Mouse (Mus musculus) embryonic facial prominence, embryonic 15.5 days (tissue): ENCODE measurements around the gene Cdca3. TPM values are rescaled to one million over a fixed set of nuclear protein-coding genes. Genes with fewer than 3 reads are reported as not detected.
"Not testable (repeated sequence)": the region's sequence is repeated elsewhere in the genome, so short reads cannot be mapped to it uniquely, and the experiment has no call there.

ENCODE experiments used
- ATAC-seq: fragments of 200-750 bp; cut with Nextera tagmentation; 2 replicates; pipeline ENCODE4 v1.8.0; 2017; ENCODE audit warnings: low read depth, moderate TSS enrichment; ENCODE audit not compliant: insufficient number of reproducible peaks, low FRiP score, low TSS enrichment
- H3K27ac ChIP-seq: fragments of 300-500 bp; sonication (generic); replicated peaks from 2 replicates; pipeline ENCODE4 v1.5.1; 2015; ENCODE audit warnings: mild to moderate bottlenecking, inconsistent platforms
- H3K27me3 ChIP-seq: fragments of 300-500 bp; sonication (generic); 2 replicates; pipeline ENCODE4 v1.6.1; 2015; ENCODE audit warnings: inconsistent platforms
- H3K36me3 ChIP-seq: fragments of 300-500 bp; sonication (generic); 2 replicates; pipeline ENCODE4 v1.6.1; 2015; ENCODE audit warnings: mild to moderate bottlenecking, inconsistent platforms
- H3K4me1 ChIP-seq: fragments of 300-500 bp; sonication (generic); 2 replicates; pipeline ENCODE4 v1.6.1; 2015; ENCODE audit warnings: inconsistent platforms
- H3K4me2 ChIP-seq: fragments of 300-500 bp; sonication (generic); replicated peaks from 2 replicates; pipeline ENCODE4 v1.6.1; 2015; ENCODE audit warnings: mild to moderate bottlenecking, inconsistent platforms
- H3K4me3 ChIP-seq: fragments of 300-500 bp; sonication (generic); replicated peaks from 2 replicates; pipeline ENCODE4 v1.5.1; 2015; ENCODE audit warnings: mild to moderate bottlenecking, inconsistent platforms
- H3K9ac ChIP-seq: fragments of 300-500 bp; sonication (generic); 2 replicates; pipeline ENCODE4 v1.6.1; 2015; ENCODE audit warnings: inconsistent platforms
- H3K9me3 ChIP-seq: fragments of 300-500 bp; sonication (generic); replicated peaks from 2 replicates; pipeline ENCODE4 v1.6.1; 2016; ENCODE audit warnings: inconsistent platforms
- WGBS: fragments of 180-500 bp; shearing (Covaris S2); methylation state at CpG from one replicate; pipeline ENCODE4 v1.1.7; 2015; 5-methylcytosine and 5-hydroxymethylcytosine counted together
- polyA plus RNA-seq: library from polyadenylated mRNA; unstranded; fragments of >200 nt; fragmentation: Nextera tagmentation; extraction: Ambion mirVana; gene quantifications from 2 replicates; pipeline ENCODE4 v1.2.1, GENCODE M21; 2015

Cdca3 gene
- polyA plus RNA-seq, 1 experiment from 2014 or later = 138 TPM

DNA sequence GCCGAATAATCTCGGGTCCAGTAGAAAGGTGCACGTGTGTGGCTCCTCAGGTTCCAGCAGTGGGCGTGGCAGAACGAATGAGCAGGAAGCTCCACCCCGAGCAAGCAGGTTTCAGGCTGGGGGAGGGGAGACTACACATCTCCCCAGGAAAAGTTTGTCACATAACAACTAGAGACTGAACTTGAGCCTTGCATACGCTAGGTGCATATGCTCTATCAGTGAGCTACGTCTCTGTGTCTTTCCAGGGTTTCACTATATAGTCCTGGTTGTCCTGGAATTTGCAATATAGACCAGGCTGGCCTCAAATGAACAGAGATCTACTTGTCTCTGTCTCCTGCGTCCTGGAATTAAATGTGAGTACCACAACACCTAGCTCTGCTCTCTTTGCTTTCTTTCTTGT is 26.9 kb upstream of the Cdca3 start:
- H3K9ac ChIP-seq, H3K27ac ChIP-seq, H3K27me3 ChIP-seq, ATAC-seq, H3K9me3 ChIP-seq, H3K36me3 ChIP-seq: not testable (repeated sequence)
- H3K4me3 ChIP-seq = peak overlapping the region; percentile 17; the same call in 1 of the 2 replicates
- 9% methylated on average over 6 of the region's 9 CpGs for WGBS
- peak overlapping the region; percentile 39 for H3K4me2 ChIP-seq
- H3K4me1 ChIP-seq = peaks cover 18% of the 10 kb centered on the region

DNA sequence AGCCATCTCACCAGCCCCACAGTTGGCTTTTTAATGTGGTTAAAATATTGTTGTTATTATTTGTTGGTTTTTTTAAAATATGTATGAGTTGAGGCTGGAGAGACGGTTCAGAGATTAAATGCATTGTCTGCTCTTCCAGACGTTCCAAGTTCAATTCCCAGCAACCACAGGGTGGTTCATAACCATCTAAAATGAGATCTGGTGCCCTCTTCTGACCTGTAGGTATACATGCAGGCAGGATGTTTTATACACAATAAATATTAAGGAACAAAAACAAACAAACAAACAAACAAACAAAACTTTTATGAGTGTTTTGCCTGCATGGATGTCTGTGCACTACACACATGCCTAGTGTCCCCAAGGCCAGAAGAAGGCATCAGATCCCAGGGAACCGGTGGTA is 26.3 kb upstream of the Cdca3 start:
- 78% methylated on average over 3 of the region's 3 CpGs for WGBS
- Histone ChIP-seq H3K27me3 (no peaks in the 10 kb centered on the region), H3K9ac (no peak overlapping the region), H3K36me3 (no peaks in the 10 kb centered on the region), H3K4me3 (no peak overlapping the region), H3K4me1 (peaks cover 20% of the 10 kb centered on the region), H3K27ac (no peak overlapping the region), H3K4me2 (no peak overlapping the region), H3K9me3 (no peaks in the 10 kb centered on the region)
- no peak for ATAC-seq

DNA sequence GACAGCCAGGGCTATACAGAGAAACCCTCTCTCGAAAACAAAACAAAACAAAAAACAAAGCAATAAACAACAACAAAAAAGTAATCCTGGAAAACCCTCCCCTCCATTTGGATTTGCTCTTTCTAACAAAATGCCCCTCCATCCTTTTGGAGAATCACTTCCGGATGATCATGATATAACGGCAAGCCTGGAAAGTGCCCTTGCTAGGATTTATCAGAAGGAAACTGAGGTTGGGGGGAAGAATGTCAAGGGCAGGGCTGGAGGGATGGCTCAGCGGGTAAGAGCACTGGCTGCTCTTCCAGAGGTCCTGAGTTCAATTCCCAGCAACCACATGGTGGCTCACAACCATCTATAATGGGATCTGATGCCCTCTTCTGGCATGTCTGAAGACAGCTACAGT is 25.7 kb upstream of the Cdca3 start:
- not testable (repeated sequence) for H3K9me3 ChIP-seq, ATAC-seq, H3K9ac ChIP-seq, H3K27me3 ChIP-seq, H3K4me3 ChIP-seq, H3K4me2 ChIP-seq, H3K27ac ChIP-seq, H3K36me3 ChIP-seq
- H3K4me1 ChIP-seq = peaks cover 23% of the 10 kb centered on the region
- WGBS = 96% methylated on average over 4 of the region's 4 CpGs

DNA sequence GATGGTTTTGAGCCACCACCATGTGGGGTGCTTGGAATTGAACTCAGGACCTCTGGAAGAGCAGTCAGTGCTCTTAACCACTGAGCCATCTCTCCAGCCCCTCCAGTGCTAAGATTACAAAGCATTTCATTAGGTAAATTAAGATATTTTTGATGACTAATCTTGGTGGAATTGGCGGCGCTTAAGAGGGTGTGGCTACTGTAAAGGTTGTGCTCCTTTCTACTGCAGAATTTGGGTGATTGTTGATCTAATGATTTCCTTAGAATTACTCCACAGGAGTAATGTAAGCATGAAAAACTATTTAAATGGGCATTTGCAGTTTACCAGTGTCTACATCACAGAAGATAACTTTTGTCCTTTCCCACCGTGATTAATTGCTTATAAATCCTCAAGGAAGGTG is 25.0 kb upstream of the Cdca3 start:
- H3K4me3 ChIP-seq = no peak overlapping the region
- peaks cover 23% of the 10 kb centered on the region for H3K4me1 ChIP-seq
- H3K9me3 ChIP-seq = no peaks in the 10 kb centered on the region
- 81% methylated on average over 3 of the region's 3 CpGs for WGBS
- H3K27me3 ChIP-seq = no peaks in the 10 kb centered on the region
- H3K9ac ChIP-seq = no peak overlapping the region
- no peak overlapping the region for H3K4me2 ChIP-seq
- H3K36me3 ChIP-seq = no peaks in the 10 kb centered on the region
- ATAC-seq = no peak
- 0 out of 2 replicates have a peak overlapping the region, but pooled peaks have one; percentile 28 for H3K27ac ChIP-seq

DNA sequence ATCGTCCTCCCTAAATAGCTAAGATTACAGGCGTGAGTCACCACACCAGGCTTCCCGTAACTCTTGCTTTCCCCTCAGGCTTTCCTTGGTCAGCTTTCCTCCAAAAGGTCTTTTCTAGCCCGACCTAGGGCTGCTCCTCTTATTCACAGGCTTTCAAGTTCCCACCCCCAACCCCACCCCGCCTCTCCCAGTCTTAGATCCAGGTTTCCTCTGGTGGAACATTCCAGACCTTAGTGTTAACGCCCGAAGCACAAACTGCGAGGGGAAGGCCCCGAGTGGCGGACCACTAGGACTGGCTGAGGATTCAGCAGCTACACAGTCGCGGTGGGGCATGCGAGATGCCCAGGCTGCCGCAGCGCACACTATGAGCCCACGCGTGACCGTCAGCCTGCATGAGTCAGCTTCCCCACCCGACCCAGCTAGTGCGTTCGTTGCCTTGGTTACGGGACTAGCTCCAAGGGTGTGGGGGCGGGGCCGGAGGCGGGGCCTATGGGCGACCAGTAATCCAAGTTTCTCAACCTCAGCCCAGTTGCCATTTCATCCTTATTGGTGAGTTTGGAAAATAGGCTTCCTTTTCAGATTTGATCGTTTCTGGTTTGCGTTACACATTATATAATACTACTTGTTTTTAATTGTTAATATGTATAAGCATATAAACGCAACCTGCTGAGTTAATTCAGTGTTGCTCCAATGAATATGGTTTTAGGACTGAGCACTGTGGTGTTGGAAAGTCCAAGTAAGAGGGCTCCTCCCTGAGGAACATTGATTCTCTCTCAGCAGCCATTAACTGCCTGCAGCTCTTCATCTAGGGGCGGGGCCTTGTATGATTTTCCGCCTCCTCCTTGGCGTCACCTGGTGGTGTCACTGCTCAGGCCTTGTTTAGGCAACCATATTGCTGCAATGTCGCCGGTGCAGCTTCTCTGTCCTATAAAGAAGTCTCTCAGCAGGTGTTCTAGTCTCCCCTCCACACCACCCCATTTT is 23.7 kb upstream of the Cdca3 start:
- WGBS = 1% methylated on average over 34 of the region's 34 CpGs
- H3K4me3 ChIP-seq = peak overlapping the region; percentile 55
- peaks cover 8% of the 10 kb centered on the region; the same call in 1 of the 2 replicates for H3K36me3 ChIP-seq
- 0 out of 2 replicates have a peak overlapping the region, but pooled peaks have one; percentile 28 for H3K9ac ChIP-seq
- ATAC-seq = peak; percentile 86
- no peaks in the 10 kb centered on the region for H3K9me3 ChIP-seq
- H3K4me1 ChIP-seq = peaks cover 35% of the 10 kb centered on the region
- H3K4me2 ChIP-seq = peak overlapping the region; percentile 85
- H3K27ac ChIP-seq = peak overlapping the region; percentile 97
- H3K27me3 ChIP-seq = no peaks in the 10 kb centered on the region

DNA sequence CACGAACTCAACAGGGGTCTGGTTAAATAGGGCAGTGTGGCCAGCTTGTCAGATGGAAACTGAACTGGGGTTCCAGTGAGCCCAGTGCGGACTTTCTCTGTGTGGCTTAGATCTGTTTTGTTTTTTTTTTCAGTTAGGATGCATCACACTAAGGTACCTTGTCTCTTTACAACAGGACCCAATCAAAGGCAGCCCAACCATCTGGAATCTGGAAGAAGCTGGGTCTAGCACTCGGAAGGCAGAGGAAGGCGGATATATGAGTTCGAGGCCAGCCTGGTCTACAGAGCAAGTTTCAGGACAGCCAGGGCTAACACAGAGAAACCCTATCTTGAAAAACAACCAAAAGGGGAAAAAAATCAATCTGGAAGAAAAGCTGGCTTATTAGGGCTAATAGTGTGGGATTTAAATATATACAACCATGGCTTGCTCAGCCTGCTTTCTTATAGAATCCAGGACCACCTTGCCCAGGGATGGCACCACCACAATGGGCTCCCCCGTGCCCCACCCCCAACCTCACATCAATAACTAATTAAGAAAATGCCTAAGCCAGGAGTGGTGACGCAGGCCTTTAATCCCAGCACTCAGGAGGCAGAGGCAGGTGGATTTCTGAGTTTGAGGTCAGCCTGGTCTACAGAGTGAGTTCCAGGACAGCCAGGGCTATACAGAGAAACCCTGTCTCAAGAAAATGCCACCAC is 22.8 kb upstream of the Cdca3 start:
- Histone ChIP-seq H3K36me3 (peaks cover 15% of the 10 kb centered on the region), H3K4me1 (peaks cover 38% of the 10 kb centered on the region), H3K4me3 (peak overlapping the region; percentile 55), H3K9me3 (no peaks in the 10 kb centered on the region), H3K27ac (peak overlapping the region; percentile 97), H3K9ac (no peak overlapping the region), H3K4me2 (peak overlapping the region; percentile 85), H3K27me3 (no peaks in the 10 kb centered on the region)
- 70% methylated on average over 7 of the region's 7 CpGs for WGBS
- no peak for ATAC-seq

DNA sequence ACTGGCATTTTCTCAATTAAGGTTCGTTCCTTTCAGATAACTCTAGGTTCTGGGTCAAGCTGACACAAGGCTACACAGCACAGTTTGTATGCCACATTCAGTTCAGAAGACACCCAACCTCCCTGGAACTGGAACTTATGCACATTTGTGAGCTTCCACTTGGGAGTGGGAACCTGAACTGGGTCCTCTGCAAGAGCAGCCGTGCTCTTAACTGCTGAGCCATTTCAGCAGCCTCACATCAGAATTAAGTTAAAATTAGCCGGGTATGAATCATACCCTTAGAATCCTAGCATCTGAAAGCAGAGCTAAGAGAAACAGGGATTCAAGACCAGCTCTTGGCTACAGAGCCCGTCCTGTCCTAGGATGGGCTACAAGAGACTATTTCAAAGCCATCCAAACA is 22.0 kb upstream of the Cdca3 start:
- H3K4me2 ChIP-seq = no peak overlapping the region
- no peak overlapping the region for H3K9ac ChIP-seq
- ATAC-seq = no peak
- no peaks in the 10 kb centered on the region for H3K27me3 ChIP-seq
- H3K9me3 ChIP-seq = no peaks in the 10 kb centered on the region
- peaks cover 46% of the 10 kb centered on the region for H3K4me1 ChIP-seq
- peaks cover 23% of the 10 kb centered on the region for H3K36me3 ChIP-seq
- 61% methylated on average over 4 of the region's 4 CpGs for WGBS
- no peak overlapping the region for H3K27ac ChIP-seq
- no peak overlapping the region for H3K4me3 ChIP-seq

DNA sequence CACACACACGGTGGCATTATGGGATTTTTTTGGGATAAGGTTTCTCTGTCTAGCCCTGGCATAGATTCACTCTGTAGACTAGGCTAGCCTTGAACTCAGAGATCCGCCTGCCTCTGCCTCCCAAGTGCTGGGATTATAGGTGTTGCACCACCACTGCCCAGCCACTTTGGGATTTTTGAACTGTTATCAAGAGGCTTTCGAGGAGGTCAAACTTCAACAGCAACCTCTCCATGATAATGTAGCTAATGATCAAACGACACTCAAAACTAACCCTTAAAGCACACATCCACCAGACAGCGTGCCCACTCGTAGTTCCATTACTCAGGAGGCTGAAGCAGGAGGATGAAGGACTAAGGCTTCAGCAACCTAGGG is 21.4 kb upstream of the Cdca3 start:
- H3K9ac ChIP-seq = no peak overlapping the region; the same call in 1 of the 2 replicates
- peak overlapping the region; percentile 49 for H3K4me3 ChIP-seq
- H3K4me1 ChIP-seq = peaks cover 52% of the 10 kb centered on the region
- peak overlapping the region; percentile 76 for H3K4me2 ChIP-seq
- no peaks in the 10 kb centered on the region for H3K27me3 ChIP-seq
- H3K9me3 ChIP-seq = no peaks in the 10 kb centered on the region
- H3K36me3 ChIP-seq = peaks cover 24% of the 10 kb centered on the region
- WGBS = 85% methylated on average over 6 of the region's 6 CpGs
- H3K27ac ChIP-seq = peak overlapping the region; percentile 88
- ATAC-seq = no peak

DNA sequence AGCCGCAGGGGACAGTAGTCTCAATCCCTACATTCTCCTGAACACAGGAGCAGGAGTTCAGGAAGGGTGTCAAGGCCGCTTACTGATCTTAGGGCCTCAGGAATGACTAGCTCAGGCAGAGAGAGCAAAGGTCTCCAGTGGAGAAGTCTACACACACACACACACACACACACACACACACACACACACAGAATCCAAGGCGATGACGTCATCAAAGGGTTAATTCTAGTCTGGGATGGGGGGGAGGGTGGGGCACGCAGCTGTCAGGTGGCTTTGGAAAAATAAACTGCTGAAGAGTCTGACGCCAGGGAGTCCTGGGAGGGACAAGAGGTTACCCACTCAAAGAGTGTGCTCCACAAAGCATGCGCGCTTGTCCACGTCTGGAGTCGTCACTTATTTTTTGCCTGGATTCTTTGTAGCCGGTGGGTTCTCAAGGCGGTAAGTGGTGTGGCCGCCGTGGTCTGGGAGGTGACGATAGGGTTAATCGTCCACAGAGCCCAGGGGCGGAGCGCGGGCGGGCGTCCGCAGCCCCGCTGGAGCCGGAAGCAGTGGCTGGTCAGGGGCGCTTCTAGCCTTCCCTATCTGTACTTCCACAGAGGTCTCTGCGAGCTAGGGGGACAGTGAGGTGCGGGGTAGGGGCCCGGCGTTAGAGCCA is 20.9 kb upstream of the Cdca3 start, which contains the start of gene Spsb2:
Gene Spsb2, plus strand, starts transcription at position 304 of the 655 bp plus-strand sequence.
- Histone ChIP-seq H3K27ac (peak within 1 kb of the TSS; percentile 88), H3K9me3 (no peaks in the 10 kb centered on the region), H3K4me1 (peaks cover 52% of the 10 kb centered on the region), H3K36me3 (peaks cover 24% of the 10 kb centered on the region), H3K4me3 (peak within 1 kb of the TSS; percentile 49), H3K9ac (peak within 1 kb of the TSS; percentile 23), H3K4me2 (peak within 1 kb of the TSS; percentile 76), H3K27me3 (no peaks in the 10 kb centered on the region)
- WGBS = 5% methylated on average over 29 of the region's 29 CpGs
- peak; percentile 21 for ATAC-seq

DNA sequence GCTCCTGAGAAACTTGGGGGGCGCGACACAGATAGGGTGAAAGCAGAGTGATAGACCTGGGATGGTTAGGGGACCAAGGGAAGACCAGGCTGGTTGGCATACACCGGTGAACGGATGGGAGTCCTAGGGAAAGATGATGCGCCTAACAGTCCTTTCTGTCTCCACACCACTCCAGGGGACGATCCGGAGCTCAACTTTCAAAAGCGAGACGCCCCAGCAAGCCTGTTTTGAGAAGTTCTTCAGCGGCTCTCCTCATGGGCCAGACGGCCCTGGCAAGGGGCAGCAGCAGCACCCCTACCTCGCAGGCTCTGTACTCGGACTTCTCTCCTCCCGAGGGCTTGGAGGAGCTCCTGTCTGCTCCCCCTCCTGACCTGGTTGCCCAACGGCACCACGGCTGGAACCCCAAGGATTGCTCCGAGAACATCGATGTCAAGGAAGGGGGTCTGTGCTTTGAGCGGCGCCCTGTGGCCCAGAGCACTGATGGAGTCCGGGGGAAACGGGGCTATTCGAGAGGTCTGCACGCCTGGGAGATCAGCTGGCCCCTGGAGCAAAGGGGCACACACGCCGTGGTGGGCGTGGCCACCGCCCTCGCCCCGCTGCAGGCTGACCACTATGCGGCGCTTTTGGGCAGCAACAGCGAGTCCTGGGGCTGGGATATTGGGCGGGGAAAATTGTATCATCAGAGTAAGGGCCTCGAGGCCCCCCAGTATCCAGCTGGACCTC is 20.1 kb upstream of the Cdca3 start:
- peak; percentile 8 for ATAC-seq

More for the DNA sequence above, 20.1 kb upstream of the Cdca3 start:
- H3K9me3 ChIP-seq = no peaks in the 10 kb centered on the region
- peak overlapping the region; percentile 88 for H3K27ac ChIP-seq
- no peaks in the 10 kb centered on the region for H3K27me3 ChIP-seq
- peaks cover 53% of the 10 kb centered on the region for H3K4me1 ChIP-seq
- under 1% methylated on average over 34 of the region's 35 CpGs for WGBS
- peak overlapping the region; percentile 76 for H3K4me2 ChIP-seq
- H3K4me3 ChIP-seq = peak overlapping the region; percentile 49
- peak overlapping the region; percentile 23 for H3K9ac ChIP-seq
- H3K36me3 ChIP-seq = peaks cover 24% of the 10 kb centered on the region
